Mouse (Mus musculus) bone marrow macrophage, adult 2 months (primary cell): ENCODE data around the gene Atp6v1f.

Experiments used
- CTCF ChIP-seq: IDR thresholded peaks from 2 replicates; pipeline ENCODE4 v1.5.1; 2012; ENCODE audit warnings: low read depth, mild to moderate bottlenecking, low read length, moderate library complexity
- POLR2A ChIP-seq: IDR thresholded peaks from 2 replicates; pipeline ENCODE4 v1.6.1; 2012; ENCODE audit warnings: mild to moderate bottlenecking, low read depth, low read length, borderline replicate concordance

GRCm38 (mm10) chr6:29506834-29507233, 39.3 kb downstream of the Atp6v1f start:
- TF ChIP-seq CTCF (no peak), POLR2A (no peak)
